Mouse (Mus musculus) right cerebral cortex, adult 2 months (tissue): ENCODE data around the gene Wdr27.
A peak's percentile ranks its signal among the peaks of the same experiment; 100 is the strongest.

ENCODE experiments used
- DNase-seq, 2 experiments: peaks; one replicate each; pipeline ENCODE4 v3.0.0; 2021 to 2022; ENCODE audit warnings: low spot score in 2 of 2

Wdr27 gene

DNA sequence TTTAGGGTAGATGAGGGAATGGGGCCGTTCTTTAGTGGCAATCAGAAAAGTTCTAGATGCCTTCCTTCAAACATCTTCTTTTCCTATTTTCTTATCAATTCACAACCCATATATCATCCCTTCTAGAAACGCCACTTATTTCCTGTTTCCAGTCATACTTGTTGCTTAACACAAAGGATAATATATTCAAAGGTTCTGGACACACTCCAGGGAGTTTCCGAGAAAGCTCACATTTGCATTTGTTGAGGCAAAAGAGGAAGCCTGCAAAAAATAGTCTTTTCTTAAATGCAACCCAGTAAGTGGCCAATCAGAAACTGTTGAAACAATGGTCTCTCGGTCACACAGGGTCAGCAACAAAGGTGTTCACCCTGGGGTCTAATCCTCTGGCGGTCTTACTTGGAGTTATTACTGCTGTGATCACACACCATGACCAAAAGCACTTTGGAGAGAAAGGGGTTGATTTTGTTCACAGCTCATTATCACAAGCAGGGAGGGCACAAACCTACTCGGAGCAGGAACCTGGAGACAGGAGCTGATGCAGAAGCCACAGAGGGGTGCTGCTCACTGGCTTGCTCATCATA, 116.2 kb downstream of the Wdr27 start:
- peak in 1 of 2 experiments; percentile 15 for DNase-seq

DNA sequence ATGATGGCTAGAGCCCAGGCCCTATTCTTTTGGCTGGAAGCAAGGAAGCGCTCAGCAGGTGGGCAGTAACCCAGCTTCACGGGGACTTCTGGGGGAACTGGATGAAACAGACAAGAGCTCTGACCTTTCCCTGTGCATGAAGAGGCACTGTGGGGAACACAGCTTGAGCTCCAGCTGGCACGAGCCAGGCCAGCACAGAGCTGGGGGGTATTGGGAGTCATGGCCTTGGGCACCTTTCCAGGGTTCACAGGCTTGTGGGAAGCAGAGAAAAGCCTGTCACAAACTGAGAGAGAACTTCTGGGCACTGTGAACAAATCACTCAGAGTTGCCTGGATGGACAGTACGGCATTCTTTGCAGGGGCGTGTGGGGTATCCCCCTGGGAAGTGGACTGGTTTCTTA, 118.0 kb downstream of the Wdr27 start:
- DNase-seq, result no peak

DNA sequence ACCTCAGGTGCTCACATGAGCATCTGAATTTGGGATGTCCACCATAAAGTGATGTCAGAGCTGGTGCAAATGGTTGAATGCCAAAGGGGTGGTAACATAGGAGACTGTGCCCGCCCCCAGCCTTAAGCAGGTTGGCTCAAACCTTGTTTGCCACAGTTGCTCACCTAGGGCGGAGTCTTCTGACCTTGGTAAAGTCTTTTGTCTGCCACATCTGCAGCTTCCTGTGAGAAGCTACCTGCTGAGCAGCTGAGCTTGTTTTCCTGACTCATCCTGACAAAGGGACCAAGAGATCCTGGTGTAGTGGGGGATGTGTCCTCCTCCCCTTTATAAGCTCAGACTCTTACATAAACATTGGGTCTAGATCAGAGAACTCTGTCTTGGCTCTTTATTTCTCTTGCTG, 125.0 kb downstream of the Wdr27 start:
- DNase-seq, result no peak

DNA sequence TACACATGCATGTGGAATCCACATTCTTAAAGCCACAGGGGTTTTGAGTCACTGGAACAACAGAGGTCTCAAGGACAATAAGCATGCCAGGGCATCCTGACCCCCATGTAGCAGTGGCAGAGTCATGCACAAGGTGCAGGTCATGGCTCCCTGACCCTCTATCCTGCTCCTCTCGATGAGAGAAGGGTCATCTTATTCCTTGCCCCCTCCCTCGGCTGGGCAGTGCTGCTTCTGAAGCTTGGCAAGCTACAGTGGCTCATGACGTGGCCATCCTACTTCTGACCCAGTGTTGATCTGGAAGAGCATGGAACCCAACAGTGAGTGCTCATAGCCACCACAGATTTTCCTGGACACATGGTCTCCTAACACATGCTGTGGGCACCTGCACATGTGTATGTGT, 126.9 kb downstream of the Wdr27 start:
- no peak for DNase-seq

DNA sequence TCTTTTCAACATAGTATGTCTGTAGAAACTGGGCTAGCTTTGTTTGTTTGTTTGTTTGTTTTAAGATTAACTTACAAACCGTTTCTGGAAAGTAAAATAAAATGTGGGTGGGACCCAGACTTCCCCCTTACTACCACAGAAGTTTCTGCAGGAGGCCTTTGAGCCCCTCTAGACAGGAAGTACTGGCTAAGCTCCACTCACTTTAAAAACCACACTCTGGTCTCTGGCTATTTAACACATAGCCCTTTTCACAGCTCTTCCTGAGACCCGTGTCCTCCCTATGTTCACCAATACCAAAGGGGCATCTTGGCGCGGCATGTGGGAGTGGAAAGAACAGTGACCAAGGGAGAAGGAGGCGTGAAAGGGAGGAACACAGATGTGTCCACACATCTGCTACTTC, 127.7 kb downstream of the Wdr27 start:
- DNase-seq, result no peak

DNA sequence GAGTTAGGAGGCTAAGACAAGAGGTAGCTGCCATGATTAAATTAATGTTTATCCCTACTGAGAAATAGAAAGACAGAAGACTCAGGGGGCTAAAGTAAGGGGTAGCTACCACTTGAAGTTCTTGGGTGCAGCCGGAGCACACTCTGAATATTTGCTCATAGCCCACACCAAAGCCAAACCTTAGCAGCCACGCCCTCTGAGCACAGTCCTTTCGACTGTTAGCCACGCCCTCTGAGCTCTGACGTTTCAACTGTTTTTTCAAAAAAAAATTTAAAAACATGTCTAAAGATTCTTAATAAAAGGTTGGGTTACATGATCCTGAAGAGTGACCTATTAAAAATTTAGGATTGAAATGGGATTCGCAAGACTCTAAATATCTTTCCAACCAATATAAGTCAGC, 130.3 kb downstream of the Wdr27 start:
- no peak for DNase-seq

DNA sequence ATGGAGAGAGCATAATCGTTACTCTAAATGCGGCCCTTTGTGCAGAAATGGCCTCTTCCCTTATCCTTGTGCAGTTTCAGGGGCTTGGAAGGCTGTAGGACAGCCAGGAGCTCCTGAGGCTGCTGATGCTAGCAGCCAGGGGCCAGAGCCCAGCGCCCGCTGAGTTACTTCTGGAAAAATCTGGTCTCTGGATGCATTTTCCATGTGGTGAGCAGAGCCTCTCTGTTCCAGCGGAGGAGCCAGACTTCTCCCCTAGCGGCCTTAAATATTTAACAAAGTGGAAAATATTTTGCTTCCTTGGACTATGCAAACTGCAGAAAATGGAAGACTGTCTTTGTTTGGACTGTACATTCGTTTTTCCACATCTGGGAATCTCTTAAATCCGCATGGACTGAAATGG, 130.9 kb downstream of the Wdr27 start:
- no peak for DNase-seq

DNA sequence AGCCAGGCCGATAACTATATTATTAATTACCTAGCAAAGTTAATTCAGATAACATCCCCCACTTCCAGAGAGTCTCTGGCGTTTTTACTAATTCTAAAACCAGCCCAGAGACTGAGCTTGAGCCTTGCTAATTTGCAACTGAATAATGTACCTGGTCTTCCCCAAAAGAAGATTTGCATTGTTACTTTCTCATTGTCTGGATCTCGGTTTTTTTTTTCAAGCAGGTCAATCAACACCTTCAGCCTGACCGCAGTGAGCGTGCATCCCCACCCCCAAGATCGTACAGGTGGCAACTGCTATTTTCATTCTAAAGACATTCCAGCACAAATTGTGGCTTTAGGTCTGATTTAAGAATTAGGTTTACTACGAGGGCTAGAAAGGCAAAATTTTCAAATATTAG, 136.2 kb downstream of the Wdr27 start:
- no peak for DNase-seq

DNA sequence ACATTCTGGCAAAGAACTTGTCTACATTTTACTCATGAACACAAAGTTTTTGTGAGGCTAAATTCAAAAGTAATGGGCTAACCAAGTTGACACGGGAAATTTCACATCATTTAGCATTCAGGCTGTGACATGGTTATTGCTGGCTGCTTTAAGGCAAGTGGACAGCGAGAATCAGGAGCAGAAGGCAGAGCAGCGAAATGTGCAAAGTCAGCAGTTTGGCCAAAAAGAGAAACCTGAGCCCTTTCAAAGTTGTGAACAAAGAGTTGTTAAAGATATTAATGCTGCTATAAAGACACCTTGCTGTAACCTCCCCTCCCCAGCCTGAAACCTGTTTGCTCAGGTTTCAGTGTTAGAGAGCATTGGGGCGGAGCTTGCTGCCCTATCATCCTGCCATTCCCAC, 143.7 kb downstream of the Wdr27 start:
- DNase-seq, result no peak

DNA sequence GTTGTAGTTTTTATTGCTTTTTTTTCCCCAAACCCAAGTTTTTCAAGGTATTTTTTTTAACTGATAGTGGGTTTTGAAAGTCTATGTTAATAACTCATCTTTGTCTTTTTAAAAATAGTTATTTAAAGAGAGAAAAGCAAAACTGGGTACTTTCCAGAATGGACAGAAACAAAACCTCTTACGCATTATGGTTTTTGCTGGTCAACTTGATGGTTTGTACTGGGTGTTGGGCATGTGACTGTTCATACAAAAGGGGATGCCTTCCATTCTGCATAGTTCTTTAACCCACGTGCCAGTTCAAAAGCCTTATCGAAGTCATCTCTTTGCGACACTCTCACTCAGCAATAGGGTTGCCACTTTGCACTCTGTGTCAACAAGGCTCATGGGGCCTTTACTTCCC, 147.9 kb downstream of the Wdr27 start:
- DNase-seq, result no peak

DNA sequence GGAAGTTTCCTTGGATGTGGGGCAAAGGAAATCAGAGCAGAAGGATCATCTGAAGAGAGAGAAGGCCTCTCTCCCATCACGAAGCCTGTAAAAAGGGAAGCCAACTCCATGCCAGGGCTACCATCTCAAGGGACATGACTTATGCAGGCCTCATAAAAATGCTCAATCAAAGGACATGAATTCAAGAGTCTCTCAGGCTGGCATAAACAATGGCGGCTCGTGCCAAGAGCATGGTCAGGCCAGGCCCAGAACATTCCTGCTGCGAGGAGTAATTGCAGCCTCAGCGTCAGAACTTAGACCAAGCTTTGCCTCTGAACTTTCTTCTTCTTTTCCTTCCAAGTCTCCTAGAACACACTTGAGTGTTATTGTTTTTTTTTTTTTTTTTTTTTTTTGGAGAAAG, 163.6 kb downstream of the Wdr27 start:
- no peak for DNase-seq

DNA sequence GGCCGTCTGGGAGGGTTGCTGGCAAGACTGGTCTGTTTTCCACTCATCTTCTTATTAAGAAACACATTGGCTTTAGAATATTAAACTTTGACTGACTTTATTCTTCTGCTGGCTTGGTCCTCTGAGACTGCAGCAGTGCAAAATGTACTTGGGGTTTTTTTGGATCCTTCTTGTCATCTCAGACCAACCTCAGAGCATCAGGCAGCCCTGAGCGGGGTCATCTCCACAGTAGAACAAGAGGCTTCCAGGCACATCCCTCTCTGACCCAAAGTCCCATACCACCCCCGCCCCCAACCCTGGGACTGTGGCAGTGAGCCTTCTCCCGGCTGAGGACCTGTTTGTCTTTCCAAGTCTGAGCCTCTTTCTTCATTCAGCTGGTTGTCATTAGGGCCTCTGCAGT, 171.6 kb downstream of the Wdr27 start:
- DNase-seq, result no peak

DNA sequence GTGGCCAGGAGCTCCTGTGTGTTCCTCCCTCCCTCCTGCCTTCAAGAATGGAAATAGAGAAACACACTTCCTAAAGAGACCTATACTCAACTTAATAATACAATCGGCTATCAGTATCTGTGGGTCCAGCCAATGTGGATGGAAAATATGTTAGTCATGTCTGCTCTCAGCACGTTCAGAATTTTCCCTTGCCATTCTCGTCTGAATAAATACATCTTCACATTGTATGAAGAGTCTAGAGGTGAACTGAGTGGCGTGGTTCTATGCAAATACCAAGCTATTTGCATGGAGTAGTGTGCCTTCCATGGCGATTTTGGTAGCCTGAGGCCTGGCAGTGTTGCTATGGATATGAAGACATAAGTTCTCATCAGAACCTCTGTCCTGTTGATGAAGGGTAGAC, 172.6 kb downstream of the Wdr27 start:
- no peak for DNase-seq
